Mouse (Mus musculus) yolk sac, embryonic 10.5 days (tissue): ENCODE results near the gene Rgs3.
"Not testable (repeated sequence)": the region's sequence is repeated elsewhere in the genome, so short reads cannot be mapped to it uniquely, and the experiment has no call there.

Experiments
- DNase-seq: peaks from one replicate; pipeline ENCODE4 v3.0.0-alpha.2; 2017; ENCODE audit warnings: low spot score

Gene Rgs3

GRCm38 (mm10) chr4:62551966-62552365 is 7.7 kb upstream of the Rgs3 start:
- no peak for DNase-seq

- no peak for DNase-seq
Observed at GRCm38 (mm10) chr4:62557436-62557835, 2.2 kb upstream of the Rgs3 start.

GRCm38 (mm10) chr4:62560963-62561629 is 1.4 kb downstream of the Rgs3 start:
- DNase-seq = peak; percentile 69

- DNase-seq = no peak
Observed at GRCm38 (mm10) chr4:62561630-62562001, 2.0 kb downstream of the Rgs3 start.

- DNase-seq = no peak
Observed at GRCm38 (mm10) chr4:62562006-62562405, 2.4 kb downstream of the Rgs3 start.

GRCm38 (mm10) chr4:62566530-62566929 is 6.9 kb downstream of the Rgs3 start:
- peak; percentile 53 for DNase-seq

- DNase-seq = no peak
Observed at GRCm38 (mm10) chr4:62567696-62568095, 8.0 kb downstream of the Rgs3 start.

GRCm38 (mm10) chr4:62568359-62568758 is 8.7 kb downstream of the Rgs3 start:
- DNase-seq = no peak

GRCm38 (mm10) chr4:62569603-62570002 is 10.0 kb downstream of the Rgs3 start:
- DNase-seq = no peak

- DNase-seq = no peak
Observed at GRCm38 (mm10) chr4:62570029-62570428, 10.4 kb downstream of the Rgs3 start.

GRCm38 (mm10) chr4:62582365-62583264 is 23.0 kb downstream of the Rgs3 start:
- no peak for DNase-seq

GRCm38 (mm10) chr4:62583265-62584092 is 23.8 kb downstream of the Rgs3 start:
- peak; percentile 38 for DNase-seq

- DNase-seq = no peak
Observed at GRCm38 (mm10) chr4:62587067-62587466, 27.4 kb downstream of the Rgs3 start.

GRCm38 (mm10) chr4:62590878-62591277 is 31.2 kb downstream of the Rgs3 start:
- DNase-seq = no peak

GRCm38 (mm10) chr4:62591326-62591725 is 31.7 kb downstream of the Rgs3 start:
- peak; percentile 73 for DNase-seq

GRCm38 (mm10) chr4:62593546-62594240 is 34.0 kb downstream of the Rgs3 start:
- DNase-seq = not testable (repeated sequence)

- DNase-seq = no peak
Observed at GRCm38 (mm10) chr4:62594442-62594841, 34.8 kb downstream of the Rgs3 start.

- no peak for DNase-seq
Observed at GRCm38 (mm10) chr4:62596051-62596450, 36.4 kb downstream of the Rgs3 start.

GRCm38 (mm10) chr4:62600549-62600948 is 40.9 kb downstream of the Rgs3 start:
- DNase-seq = no peak

- no peak for DNase-seq
Observed at GRCm38 (mm10) chr4:62603607-62604006, 44.0 kb downstream of the Rgs3 start.

- DNase-seq = no peak
Observed at GRCm38 (mm10) chr4:62604094-62604493, 44.4 kb downstream of the Rgs3 start.
